Mouse (Mus musculus) neural tube, embryonic 11.5 days (tissue): ENCODE results near the gene Cd209a. TPM values are rescaled to one million over a fixed set of nuclear protein-coding genes. Genes with fewer than 3 reads are reported as not detected.
A peak's percentile ranks its signal among the peaks of the same experiment; 100 is the strongest.
"Not testable (repeated sequence)": the region's sequence is repeated elsewhere in the genome, so short reads cannot be mapped to it uniquely, and the experiment has no call there.

Source experiments
- ATAC-seq: fragments of 200-750 bp; cut with Nextera tagmentation; 2 replicates; pipeline ENCODE4 v1.8.0; 2017; ENCODE audit warnings: moderate number of reproducible peaks, mild to moderate bottlenecking, moderate TSS enrichment, moderate library complexity; ENCODE audit not compliant: insufficient read depth, low FRiP score, low TSS enrichment
- DNase-seq: peaks from one replicate; pipeline ENCODE4 v3.0.0-alpha.2; 2015; ENCODE audit warnings: low spot score
- H3K27ac ChIP-seq: fragments of 300-500 bp; sonication (generic); 2 replicates; pipeline ENCODE4 v1.5.1; 2014; ENCODE audit warnings: low read depth, mild to moderate bottlenecking, low read length
- H3K27me3 ChIP-seq: fragments of 300-500 bp; sonication (generic); 2 replicates; pipeline ENCODE4 v1.6.1; 2014; ENCODE audit warnings: mild to moderate bottlenecking, low read length, mixed read lengths; ENCODE audit not compliant: control insufficient read depth, insufficient read depth
- H3K36me3 ChIP-seq: fragments of 300-500 bp; sonication (generic); 2 replicates; pipeline ENCODE4 v1.6.1; 2014; ENCODE audit warnings: mild to moderate bottlenecking, low read length, moderate library complexity, mixed read lengths; ENCODE audit not compliant: control insufficient read depth, insufficient read depth
- H3K4me1 ChIP-seq: fragments of 300-500 bp; sonication (generic); 2 replicates; pipeline ENCODE4 v1.6.1; 2014; ENCODE audit warnings: low read length, mixed read lengths; ENCODE audit not compliant: control insufficient read depth, insufficient read depth
- H3K4me2 ChIP-seq: fragments of 300-500 bp; sonication (generic); 2 replicates; pipeline ENCODE4 v1.6.1; 2014; ENCODE audit warnings: low read depth, mild to moderate bottlenecking, moderate library complexity
- H3K4me3 ChIP-seq: fragments of 300-500 bp; sonication (generic); 2 replicates; pipeline ENCODE4 v1.5.1; 2014; ENCODE audit warnings: low read depth, low read length
- H3K9ac ChIP-seq: fragments of 300-500 bp; sonication (generic); 2 replicates; pipeline ENCODE4 v1.6.1; 2014; ENCODE audit warnings: mild to moderate bottlenecking, low read length
- H3K9me3 ChIP-seq: fragments of 300-500 bp; sonication (generic); 2 replicates; pipeline ENCODE4 v1.6.1; 2016; ENCODE audit warnings: low read length; ENCODE audit not compliant: control insufficient read depth
- WGBS: fragments of 180-500 bp; shearing (Covaris S2); extraction: QIAGEN DNeasy Blood & Tissue Kit; methylation state at CpG from one replicate; pipeline ENCODE4 v1.1.7; 2014; 5-methylcytosine and 5-hydroxymethylcytosine counted together
- polyA plus RNA-seq: library from polyadenylated mRNA; unstranded; fragments of >200 nt; fragmentation: Nextera tagmentation; extraction: Ambion mirVana; gene quantifications from 2 replicates; pipeline ENCODE4 v1.2.1, GENCODE M21; 2014

Cd209a gene
- not detected in 2 replicates for polyA plus RNA-seq

- Histone ChIP-seq H3K9ac (no peak within 1 kb of the TSS), H3K27me3 (no peaks in the 10 kb centered on the region), H3K36me3 (no peaks in the 10 kb centered on the region), H3K9me3 (peaks cover 5% of the 10 kb centered on the region; the same call in 1 of the 2 replicates), H3K4me2 (no peak within 1 kb of the TSS), H3K27ac (no peak within 1 kb of the TSS), H3K4me1 (no peaks in the 10 kb centered on the region), H3K4me3 (no peak within 1 kb of the TSS)
- DNase-seq (no peak), ATAC-seq (no peak)
- 89% methylated on average over 4 of the region's 4 CpGs for WGBS
These were observed at the start of gene Cd209a for GRCm38 (mm10) chr8:3748761-3749160. TSS of gene Cd209a (minus strand) at chr8:3748984.

GRCm38 (mm10) chr8:3768641-3769040 lies 19.9 kb upstream of the Cd209a start:
- H3K27me3 ChIP-seq, H3K4me2 ChIP-seq, H3K4me1 ChIP-seq, DNase-seq, H3K9me3 ChIP-seq, H3K27ac ChIP-seq, H3K36me3 ChIP-seq, H3K4me3 ChIP-seq, ATAC-seq, H3K9ac ChIP-seq: not testable (repeated sequence)
- 88% methylated on average over 5 of the region's 5 CpGs for WGBS

GRCm38 (mm10) chr8:3754261-3754850 lies 5.6 kb upstream of the Cd209a start:
- Histone ChIP-seq H3K4me3 (no peak overlapping the region), H3K4me1 (no peaks in the 10 kb centered on the region), H3K36me3 (no peaks in the 10 kb centered on the region), H3K27me3 (no peaks in the 10 kb centered on the region), H3K27ac (no peak overlapping the region), H3K9me3 (peaks cover 8% of the 10 kb centered on the region), H3K9ac (no peak overlapping the region), H3K4me2 (no peak overlapping the region)
- DNase-seq (peak; percentile 100), ATAC-seq (peak; percentile 100)
- WGBS: 65% methylated on average over 18 of the region's 18 CpGs

GRCm38 (mm10) chr8:3736947-3737346 lies 11.8 kb downstream of the Cd209a start:
- H3K36me3 ChIP-seq: no peaks in the 10 kb centered on the region
- no peak for ATAC-seq
- H3K4me3 ChIP-seq: no peak overlapping the region
- H3K27me3 ChIP-seq: no peaks in the 10 kb centered on the region
- no peak overlapping the region for H3K27ac ChIP-seq
- H3K4me2 ChIP-seq: no peak overlapping the region
- no peaks in the 10 kb centered on the region for H3K9me3 ChIP-seq
- DNase-seq: no peak
- 93% methylated on average over 2 of the region's 2 CpGs for WGBS
- H3K4me1 ChIP-seq: no peaks in the 10 kb centered on the region
- no peak overlapping the region for H3K9ac ChIP-seq

GRCm38 (mm10) chr8:3735599-3735998 lies 13.2 kb downstream of the Cd209a start:
- Histone ChIP-seq H3K4me2 (no peak overlapping the region), H3K27ac (no peak overlapping the region), H3K9ac (no peak overlapping the region), H3K36me3 (no peaks in the 10 kb centered on the region), H3K27me3 (no peaks in the 10 kb centered on the region), H3K4me1 (no peaks in the 10 kb centered on the region), H3K9me3 (no peaks in the 10 kb centered on the region), H3K4me3 (no peak overlapping the region)
- DNase-seq (no peak), ATAC-seq (no peak)
- 92% methylated on average over 2 of the region's 2 CpGs for WGBS

- Histone ChIP-seq H3K27ac (no peak overlapping the region), H3K36me3 (no peaks in the 10 kb centered on the region), H3K4me1 (no peaks in the 10 kb centered on the region), H3K27me3 (no peaks in the 10 kb centered on the region), H3K9me3 (no peaks in the 10 kb centered on the region), H3K4me3 (no peak overlapping the region), H3K4me2 (no peak overlapping the region), H3K9ac (no peak overlapping the region)
- DNase-seq (no peak), ATAC-seq (no peak)
- WGBS: 42% methylated on average over 1 of the region's 1 CpGs
These were observed 14.7 kb downstream of the Cd209a start for GRCm38 (mm10) chr8:3734084-3734483.

GRCm38 (mm10) chr8:3721041-3721440 lies 27.7 kb downstream of the Cd209a start:
- H3K9me3 ChIP-seq: no peaks in the 10 kb centered on the region
- no peak overlapping the region for H3K4me3 ChIP-seq
- H3K27me3 ChIP-seq: no peaks in the 10 kb centered on the region
- H3K27ac ChIP-seq: no peak overlapping the region
- H3K4me1 ChIP-seq: no peaks in the 10 kb centered on the region
- H3K36me3 ChIP-seq: no peaks in the 10 kb centered on the region
- WGBS: 41% methylated on average over 1 of the region's 1 CpGs
- no peak for DNase-seq
- H3K9ac ChIP-seq: no peak overlapping the region
- H3K4me2 ChIP-seq: no peak overlapping the region
- no peak for ATAC-seq

GRCm38 (mm10) chr8:3720551-3720950 lies 28.2 kb downstream of the Cd209a start, which contains the start of gene Clec4g:
TSS of gene Clec4g (minus strand) at chr8:3720651.
- DNase-seq: no peak
- Histone ChIP-seq H3K4me3 (no peak within 1 kb of the TSS), H3K36me3 (no peaks in the 10 kb centered on the region), H3K4me2 (no peak within 1 kb of the TSS), H3K9ac (no peak within 1 kb of the TSS), H3K27ac (no peak within 1 kb of the TSS), H3K27me3 (no peaks in the 10 kb centered on the region), H3K9me3 (no peaks in the 10 kb centered on the region), H3K4me1 (no peaks in the 10 kb centered on the region)
- 78% methylated on average over 5 of the region's 5 CpGs for WGBS
- ATAC-seq: no peak

- peak; percentile 67 for DNase-seq
- H3K4me1 ChIP-seq: no peaks in the 10 kb centered on the region
- H3K9me3 ChIP-seq: no peaks in the 10 kb centered on the region
- H3K36me3 ChIP-seq: no peaks in the 10 kb centered on the region
- ATAC-seq: peak; percentile 61; the same call in 1 of the 2 replicates
- no peak overlapping the region for H3K9ac ChIP-seq
- H3K4me3 ChIP-seq: no peak overlapping the region
- 16% methylated on average over 14 of the region's 14 CpGs for WGBS
- no peak overlapping the region for H3K4me2 ChIP-seq
- no peaks in the 10 kb centered on the region for H3K27me3 ChIP-seq
- H3K27ac ChIP-seq: no peak overlapping the region
These were observed 30.2 kb downstream of the Cd209a start for GRCm38 (mm10) chr8:3718559-3718958.
